Mouse (Mus musculus): ENCODE data around the gene Hspa4l.

The Hspa4l gene

GRCm38 (mm10) chr3:40744024-40744835, at the start of gene Hspa4l:
Gene Hspa4l, plus strand, starts transcription at chr3:40744495.
- no peak for DNase-seq (ENCODE audit: low spot score in 2 of 2)

GRCm38 (mm10) chr3:40695162-40695561, 49.1 kb upstream of the Hspa4l start:
- no peak for DNase-seq (ENCODE audit: low spot score in 2 of 2)

- DNase-seq (ENCODE audit: low spot score in 2 of 2), result no peak
Observed at GRCm38 (mm10) chr3:40698834-40699233, 45.5 kb upstream of the Hspa4l start.

GRCm38 (mm10) chr3:40704816-40705430, 39.4 kb upstream of the Hspa4l start:
- no peak for DNase-seq (ENCODE audit: low spot score in 2 of 2)

- DNase-seq (ENCODE audit: low spot score in 2 of 2), result no peak
Observed at GRCm38 (mm10) chr3:40708655-40709054, 35.6 kb upstream of the Hspa4l start, which contains the start of gene Slc25a31. Gene Slc25a31, plus strand, starts transcription at chr3:40708855.

- DNase-seq (ENCODE audit: low spot score in 2 of 2), result no peak
Observed at GRCm38 (mm10) chr3:40716056-40716455, 28.2 kb upstream of the Hspa4l start.

GRCm38 (mm10) chr3:40719022-40719421, 25.3 kb upstream of the Hspa4l start:
- no peak for DNase-seq (ENCODE audit: low spot score in 2 of 2)

GRCm38 (mm10) chr3:40738381-40738912, 5.8 kb upstream of the Hspa4l start:
- DNase-seq (ENCODE audit: low spot score in 2 of 2), result no peak

- peak; percentile 86 to 87 for DNase-seq (ENCODE audit: low spot score in 2 of 2)
Observed at GRCm38 (mm10) chr3:40744836-40745660, 753 bp downstream of the Hspa4l start.

- peak in 1 of 2 experiments; percentile 22 for DNase-seq (ENCODE audit: low spot score in 2 of 2)
Observed at GRCm38 (mm10) chr3:40745661-40746547, 1.6 kb downstream of the Hspa4l start.

- DNase-seq (ENCODE audit: low spot score in 2 of 2), result no peak
Observed at GRCm38 (mm10) chr3:40760746-40761145, 16.5 kb downstream of the Hspa4l start.

- no peak for DNase-seq (ENCODE audit: low spot score in 2 of 2)
Observed at GRCm38 (mm10) chr3:40761312-40761711, 17.0 kb downstream of the Hspa4l start.

- no peak for DNase-seq (ENCODE audit: low spot score in 2 of 2)
Observed at GRCm38 (mm10) chr3:40793783-40794182, 49.5 kb downstream of the Hspa4l start.

GRCm38 (mm10) chr3:40798054-40798453, 53.8 kb downstream of the Hspa4l start:
- no peak for DNase-seq (ENCODE audit: low spot score in 2 of 2)

GRCm38 (mm10) chr3:40798500-40798899, 54.2 kb downstream of the Hspa4l start:
- DNase-seq (ENCODE audit: low spot score in 2 of 2), result no peak

- peak; percentile 92 to 98 for DNase-seq (ENCODE audit: low spot score in 2 of 2)
Observed at GRCm38 (mm10) chr3:40799530-40800372, 55.5 kb downstream of the Hspa4l start, which contains the start of gene Plk4. Gene Plk4, plus strand, starts transcription at chr3:40800019.

GRCm38 (mm10) chr3:40800373-40800823, 56.1 kb downstream of the Hspa4l start:
- peak; percentile 31 to 67 for DNase-seq (ENCODE audit: low spot score in 2 of 2)

- DNase-seq (ENCODE audit: low spot score in 2 of 2), result no peak
Observed at GRCm38 (mm10) chr3:40806871-40807270, 62.6 kb downstream of the Hspa4l start.

- no peak for DNase-seq (ENCODE audit: low spot score in 2 of 2)
Observed at GRCm38 (mm10) chr3:40808686-40809085, 64.4 kb downstream of the Hspa4l start.

- DNase-seq (ENCODE audit: low spot score in 2 of 2), result no peak
Observed at GRCm38 (mm10) chr3:40809894-40810293, 65.6 kb downstream of the Hspa4l start.
